Mouse (Mus musculus) testis, adult 2 months (tissue): Measurements from ENCODE around the gene Sertad3. TPM values are rescaled to one million over a fixed set of nuclear protein-coding genes. Genes with fewer than 3 reads are reported as not detected.

Experiments
- H3K27ac ChIP-seq: fragments of 200-500 bp; 2 replicates; pipeline ENCODE4 v1.5.1; 2012; ENCODE audit warnings: low read depth, low read length; ENCODE audit not compliant: control insufficient read depth, insufficient read depth
- H3K27me3 ChIP-seq: fragments of 200-500 bp; 2 replicates; pipeline ENCODE4 v1.6.1; 2012; ENCODE audit warnings: mild to moderate bottlenecking, low read length, moderate library complexity; ENCODE audit not compliant: control insufficient read depth, insufficient read depth
- H3K36me3 ChIP-seq: fragments of 200-500 bp; 2 replicates; pipeline ENCODE4 v1.6.1; 2012; ENCODE audit warnings: mild to moderate bottlenecking, low read length; ENCODE audit not compliant: control insufficient read depth, insufficient read depth
- H3K4me1 ChIP-seq: fragments of 200-500 bp; 2 replicates; pipeline ENCODE4 v1.6.1; 2012; ENCODE audit warnings: low read length; ENCODE audit not compliant: control insufficient read depth, insufficient read depth
- H3K4me3 ChIP-seq: fragments of 200-500 bp; 2 replicates; pipeline ENCODE4 v1.5.1; 2012; ENCODE audit warnings: low read depth, mild to moderate bottlenecking, low read length, moderate library complexity, mixed read lengths; ENCODE audit not compliant: control insufficient read depth
- CTCF ChIP-seq: fragments of 200-500 bp; IDR thresholded peaks from 2 replicates; pipeline ENCODE4 v1.5.1; 2012; ENCODE audit warnings: low read depth, mild to moderate bottlenecking, inconsistent platforms, low read length, moderate library complexity; ENCODE audit not compliant: control insufficient read depth, insufficient read depth, insufficient replicate concordance
- POLR2A ChIP-seq: fragments of 200-500 bp; IDR thresholded peaks from 2 replicates; pipeline ENCODE4 v1.6.1; 2012; ENCODE audit warnings: low read depth, mild to moderate bottlenecking, inconsistent platforms, low read length, moderate library complexity; ENCODE audit not compliant: control insufficient read depth
- polyA plus RNA-seq: library from polyadenylated mRNA; depleted of rRNA; stranded (reverse); fragments of >200 nt; gene quantifications from 2 replicates; pipeline ENCODE4 v1.2.3, GENCODE M21; 2012

Sertad3 gene
- polyA plus RNA-seq, 1 experiment = 4.7 TPM

DNA sequence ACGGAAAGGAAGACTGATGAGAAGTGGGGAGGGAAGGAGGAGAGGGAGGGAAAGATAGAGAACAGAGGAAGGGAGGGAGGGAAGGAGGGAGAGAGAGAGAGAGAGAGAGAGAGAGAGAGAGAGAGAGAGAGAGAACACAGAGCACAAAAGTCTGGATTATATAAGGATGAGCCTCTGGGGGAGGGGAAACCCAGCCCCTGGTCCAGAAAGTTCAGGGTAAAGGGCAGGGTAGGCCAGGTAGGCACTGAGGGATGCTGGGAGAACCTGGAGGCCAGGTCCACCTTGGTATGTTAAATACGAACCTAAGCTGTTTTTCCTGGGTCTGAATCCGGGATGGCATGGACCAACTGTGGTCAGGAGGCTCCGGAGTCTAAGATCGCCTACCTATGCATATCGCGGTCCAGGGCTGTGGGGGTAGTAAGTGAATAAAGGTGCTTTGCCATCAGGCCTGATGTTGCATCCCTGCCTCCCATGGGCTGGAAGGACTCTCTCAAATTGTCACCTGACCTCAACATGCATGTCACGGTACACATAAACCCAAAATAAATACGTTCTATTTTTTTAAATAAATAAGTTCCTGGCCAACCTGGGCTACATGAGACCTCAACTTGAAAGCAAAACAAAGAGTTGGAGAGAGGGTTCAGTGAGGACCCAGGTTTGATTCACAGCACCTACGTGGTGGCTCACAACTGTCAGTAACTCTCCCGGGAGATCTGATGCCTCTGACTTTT is 2.0 kb upstream of the Sertad3 start:
- no peak overlapping the region for H3K4me3 ChIP-seq
- no peak for TF ChIP-seq CTCF
- TF ChIP-seq POLR2A = no peak
- no peak overlapping the region for H3K27ac ChIP-seq
- H3K4me1 ChIP-seq = peaks cover 11% of the 10 kb centered on the region
- H3K36me3 ChIP-seq = no peaks in the 10 kb centered on the region
- no peaks in the 10 kb centered on the region for H3K27me3 ChIP-seq

DNA sequence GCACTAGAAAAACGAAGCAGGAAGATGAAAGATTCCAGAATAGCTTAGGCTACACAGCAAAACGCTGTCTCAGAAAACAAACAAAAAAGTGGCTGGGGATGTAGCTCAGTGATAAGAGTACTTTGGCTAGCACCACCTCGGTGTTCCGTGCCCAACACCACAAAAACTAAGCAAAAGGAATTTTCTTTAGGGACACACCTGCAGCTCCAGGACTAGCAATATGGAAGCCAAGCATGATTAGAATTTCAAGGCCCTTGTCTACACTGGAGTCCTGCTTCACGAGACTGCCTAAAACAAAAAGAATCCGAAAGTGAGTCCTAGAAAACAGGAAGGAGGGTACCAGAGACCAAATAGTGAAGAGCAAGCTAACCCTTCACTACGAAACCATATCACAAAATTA is 972 bp upstream of the Sertad3 start:
- Histone ChIP-seq H3K4me1 (peaks cover 11% of the 10 kb centered on the region), H3K36me3 (no peaks in the 10 kb centered on the region), H3K27ac (peak overlapping the region; percentile 66), H3K4me3 (peak overlapping the region; percentile 17; the same call in 1 of the 2 replicates), H3K27me3 (no peaks in the 10 kb centered on the region)
- TF ChIP-seq CTCF = no peak
- TF ChIP-seq POLR2A = no peak

DNA sequence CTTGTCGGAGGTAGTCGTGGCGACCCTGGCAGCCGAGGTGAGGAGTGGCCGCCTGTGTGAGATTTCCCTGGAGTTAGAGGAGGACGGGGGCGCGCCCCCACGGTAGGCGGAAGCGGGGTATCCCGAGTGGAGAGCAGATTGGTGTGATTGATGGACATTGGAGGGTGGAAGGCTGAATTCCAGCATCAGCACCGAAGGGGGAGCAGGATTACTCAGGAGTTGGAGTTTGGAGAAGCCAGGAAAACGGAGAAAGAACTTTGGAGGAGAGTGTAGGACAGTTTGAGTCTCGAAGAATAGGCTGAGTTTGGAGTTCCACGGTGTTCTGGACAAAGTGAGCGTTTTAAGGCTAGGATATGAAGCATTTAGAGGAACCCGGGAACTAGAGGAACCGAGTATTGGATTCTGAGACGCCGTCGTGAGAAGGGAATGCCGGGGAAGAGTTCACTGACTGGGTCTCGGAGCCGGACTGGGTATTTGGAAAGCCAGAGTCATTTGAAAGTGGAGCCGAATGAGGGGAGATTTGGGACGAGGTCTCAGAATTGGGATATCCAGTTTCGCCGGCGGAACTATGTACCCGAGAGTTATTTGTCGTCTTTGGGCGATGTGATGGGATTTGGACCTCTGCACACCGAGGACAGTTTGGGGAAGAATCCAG is 394 bp downstream of the Sertad3 start:
- Histone ChIP-seq H3K4me3 (peak overlapping the region; percentile 87), H3K4me1 (peaks cover 11% of the 10 kb centered on the region), H3K36me3 (no peaks in the 10 kb centered on the region), H3K27ac (peak overlapping the region; percentile 90), H3K27me3 (no peaks in the 10 kb centered on the region)
- no peak for TF ChIP-seq POLR2A
- no peak for TF ChIP-seq CTCF

DNA sequence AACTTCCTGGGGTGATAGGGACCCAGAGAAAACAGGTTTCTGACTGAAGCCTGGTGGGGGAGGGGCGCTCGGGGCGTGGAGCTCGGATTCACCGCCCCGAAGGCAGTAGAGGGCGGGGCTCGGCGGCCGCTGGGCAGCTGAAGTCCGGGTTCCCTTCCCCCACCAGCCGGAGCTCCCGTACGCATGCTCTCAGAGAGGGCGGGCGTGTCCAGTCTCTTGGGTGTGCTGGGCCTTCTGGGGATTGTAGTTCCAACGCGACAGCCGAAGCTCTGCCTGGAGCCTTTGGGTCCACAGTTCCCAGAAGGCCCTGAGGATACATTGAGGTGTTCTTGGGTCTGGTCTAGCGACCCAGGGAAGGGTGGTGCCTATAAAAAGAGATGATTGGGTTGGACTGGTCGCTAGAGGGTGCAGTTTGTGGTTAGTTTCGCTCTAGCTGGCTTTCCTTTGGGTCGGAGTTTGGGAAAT is 954 bp downstream of the Sertad3 start:
- Histone ChIP-seq H3K36me3 (no peaks in the 10 kb centered on the region), H3K27me3 (no peaks in the 10 kb centered on the region), H3K4me1 (peaks cover 11% of the 10 kb centered on the region), H3K27ac (peak overlapping the region; percentile 90), H3K4me3 (peak overlapping the region; percentile 87)
- TF ChIP-seq POLR2A (0 out of 2 replicates have a peak, but pooled peaks have one; percentile 0), CTCF (no peak)

DNA sequence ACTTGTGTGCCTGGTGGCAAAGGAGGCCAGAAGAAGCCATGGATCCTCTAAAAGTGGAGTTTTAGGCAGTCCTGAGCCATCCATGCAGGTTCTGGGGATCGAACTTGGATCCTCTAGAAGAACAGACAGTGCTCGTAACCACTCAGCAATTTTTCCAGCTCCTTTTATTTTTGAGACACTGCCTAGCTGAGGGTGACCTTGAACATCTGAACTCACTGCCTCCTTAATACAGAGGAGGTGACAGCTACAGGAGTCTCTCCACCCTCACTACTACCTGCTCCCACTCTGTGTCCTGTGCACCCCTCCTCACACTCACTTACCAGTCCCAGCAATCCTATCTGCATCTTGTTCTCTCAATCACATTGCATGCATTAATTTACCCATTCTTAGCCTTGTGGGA is 2.0 kb downstream of the Sertad3 start:
- H3K36me3 ChIP-seq = no peaks in the 10 kb centered on the region
- no peak overlapping the region for H3K4me3 ChIP-seq
- H3K27me3 ChIP-seq = no peaks in the 10 kb centered on the region
- H3K27ac ChIP-seq = no peak overlapping the region
- TF ChIP-seq POLR2A (no peak), CTCF (no peak)
- H3K4me1 ChIP-seq = peaks cover 11% of the 10 kb centered on the region

DNA sequence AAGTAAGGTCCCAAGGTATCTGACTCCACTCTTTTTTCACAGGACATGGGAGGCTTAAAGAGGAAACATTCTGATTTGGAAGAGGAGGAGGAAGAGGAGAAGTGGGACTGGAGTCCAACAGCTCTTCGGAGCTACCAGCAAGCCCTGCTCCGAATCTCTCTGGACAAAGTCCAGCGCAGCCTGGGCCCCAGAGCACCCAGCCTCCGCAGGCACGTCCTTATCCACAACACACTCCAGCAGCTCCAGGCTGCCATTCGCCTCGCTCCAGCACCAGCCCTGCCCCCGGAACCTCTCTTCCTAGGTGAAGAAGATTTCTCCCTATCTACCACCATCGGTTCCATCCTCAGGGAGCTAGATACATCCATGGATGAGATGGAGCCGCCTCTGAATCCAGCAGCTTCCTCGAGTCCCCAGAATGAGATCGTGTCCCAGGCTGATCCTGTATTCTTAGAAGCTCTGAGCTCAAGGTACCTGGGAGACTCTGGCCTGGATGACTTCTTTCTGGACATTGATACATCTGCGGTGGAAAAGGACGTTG is 2.6 kb downstream of the Sertad3 start:
- Histone ChIP-seq H3K36me3 (no peaks in the 10 kb centered on the region; the same call in 1 of the 2 replicates), H3K4me1 (peaks cover 16% of the 10 kb centered on the region), H3K4me3 (no peak overlapping the region), H3K27me3 (no peaks in the 10 kb centered on the region), H3K27ac (no peak overlapping the region)
- TF ChIP-seq CTCF (no peak), POLR2A (no peak)

DNA sequence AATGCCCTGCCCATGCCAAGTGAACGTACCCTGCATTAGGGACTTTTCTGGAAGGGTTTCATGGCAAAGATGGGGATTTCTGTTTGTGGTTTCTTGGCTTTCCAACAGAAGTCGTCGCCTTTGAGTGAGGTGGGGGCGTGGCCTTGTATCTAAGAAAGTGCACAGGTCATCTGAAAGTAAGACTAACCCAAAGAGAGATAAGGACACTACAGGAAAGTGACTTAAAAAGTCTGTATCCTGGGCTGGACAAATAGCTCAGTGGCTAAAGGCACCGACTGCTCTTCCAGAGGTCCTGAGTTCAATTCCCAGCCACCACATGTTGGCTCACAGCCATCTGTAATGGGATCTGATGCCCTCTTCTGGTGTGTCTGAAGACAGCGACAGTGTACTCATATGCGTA is 5.0 kb downstream of the Sertad3 start:
- no peak overlapping the region for H3K27ac ChIP-seq
- no peak for TF ChIP-seq POLR2A
- TF ChIP-seq CTCF = no peak

More for the DNA sequence above, 5.0 kb downstream of the Sertad3 start:
- Histone ChIP-seq H3K4me1 (peaks cover 18% of the 10 kb centered on the region), H3K36me3 (no peaks in the 10 kb centered on the region; the same call in 1 of the 2 replicates), H3K4me3 (no peak overlapping the region), H3K27me3 (no peaks in the 10 kb centered on the region)
